Mouse (Mus musculus): Measurements from ENCODE around the gene Nrf1. TPM values are rescaled to one million over a fixed set of nuclear protein-coding genes. Genes with fewer than 3 reads are reported as not detected.

The Nrf1 gene
- polyA plus RNA-seq, 1 experiment from 2014 or later = 99.2 TPM

DNA sequence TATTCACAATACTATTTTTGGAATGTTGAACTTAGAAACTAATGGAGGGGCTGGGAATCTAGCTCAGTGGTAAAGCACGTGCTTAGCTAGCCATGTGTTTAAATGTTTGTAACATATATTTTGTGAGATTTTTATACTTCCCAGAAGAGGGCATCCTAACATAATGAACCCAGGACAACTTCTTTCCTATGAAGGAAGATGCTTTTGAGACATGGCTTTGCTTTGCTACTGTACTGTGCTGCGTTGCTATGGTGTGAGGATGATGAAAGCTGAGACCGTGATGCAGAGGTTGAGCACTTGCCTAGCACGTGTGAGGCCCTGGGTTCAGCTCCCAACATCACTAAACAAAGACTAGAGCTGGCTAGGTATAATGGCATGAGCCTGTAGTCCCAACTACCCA lies 43.4 kb downstream of the Nrf1 start:
- WGBS = 83% methylated on average over 4 of the region's 4 CpGs
- no peak for DNase-seq (ENCODE audit: low spot score)
- no peak overlapping the region for H3K4me3 ChIP-seq
- H3K36me3 ChIP-seq = peaks cover 71% of the 10 kb centered on the region
- no peaks in the 10 kb centered on the region for H3K9me3 ChIP-seq (replicated peaks)
- H3K27ac ChIP-seq = no peak overlapping the region
- H3K4me1 ChIP-seq = no peaks in the 10 kb centered on the region
- no peaks in the 10 kb centered on the region for H3K27me3 ChIP-seq (ENCODE audit: low read depth, poor library complexity, severe bottlenecking)

DNA sequence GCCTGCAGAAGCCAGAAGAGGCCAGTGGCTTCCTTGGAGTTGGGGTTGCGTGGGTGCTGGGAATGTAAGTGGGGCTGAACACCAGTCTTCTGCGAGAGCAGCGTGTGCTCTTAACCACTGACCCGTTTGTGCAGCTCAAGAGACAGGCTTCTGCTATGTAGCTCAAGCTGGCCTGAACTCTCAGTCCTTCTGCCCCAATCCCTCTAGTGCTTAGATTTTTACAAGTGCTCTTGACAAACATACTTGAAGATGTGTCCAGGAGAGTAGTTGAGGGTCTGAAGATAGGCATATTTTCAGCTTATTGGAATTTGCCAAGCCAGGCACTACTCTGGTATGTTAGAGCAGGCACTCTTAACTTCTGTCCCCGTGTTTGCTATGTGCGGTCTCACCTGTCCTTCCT lies 45.0 kb downstream of the Nrf1 start:
- Histone ChIP-seq H3K27me3 (ENCODE audit: low read depth, poor library complexity, severe bottlenecking) (no peaks in the 10 kb centered on the region), H3K4me1 (no peaks in the 10 kb centered on the region), H3K4me3 (no peak overlapping the region), H3K27ac (no peak overlapping the region), H3K36me3 (peaks cover 87% of the 10 kb centered on the region), H3K9me3 (replicated peaks) (no peaks in the 10 kb centered on the region)
- 94% methylated on average over 6 of the region's 6 CpGs for WGBS
- no peak for DNase-seq (ENCODE audit: low spot score)

DNA sequence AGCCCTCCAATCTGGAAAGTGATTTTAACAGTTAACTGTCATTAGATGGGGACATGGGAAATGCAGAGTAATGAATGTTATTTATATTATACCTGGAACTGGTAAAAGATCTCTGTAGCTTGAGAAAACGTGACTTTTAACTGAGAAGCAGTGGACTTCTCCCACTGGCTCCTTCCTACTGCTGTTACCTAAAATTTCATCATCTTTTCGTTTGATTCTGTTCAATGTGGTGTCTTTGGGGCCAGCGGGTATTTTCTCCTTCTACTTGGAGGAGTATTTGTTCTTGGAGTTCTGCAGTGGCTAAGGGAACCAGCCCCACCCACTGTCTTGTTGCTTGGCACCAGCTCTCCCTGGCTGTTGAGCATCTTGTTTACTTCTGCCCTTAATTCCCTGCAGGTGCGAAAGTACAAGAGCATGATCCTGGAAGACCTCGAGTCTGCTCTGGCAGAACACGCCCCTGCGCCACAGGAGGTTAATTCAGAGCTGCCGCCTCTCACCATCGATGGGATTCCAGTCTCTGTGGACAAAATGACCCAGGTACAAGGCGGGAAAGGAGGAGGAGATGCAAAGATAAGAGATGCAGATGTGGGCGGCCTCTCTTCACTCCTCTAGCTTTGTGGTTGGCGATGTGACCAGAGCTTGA lies 54.1 kb downstream of the Nrf1 start:
- DNase-seq (ENCODE audit: low spot score) = no peak
- 86% methylated on average over 12 of the region's 12 CpGs for WGBS
- no peaks in the 10 kb centered on the region for H3K4me1 ChIP-seq
- no peak overlapping the region for H3K27ac ChIP-seq
- peaks cover 100% of the 10 kb centered on the region for H3K36me3 ChIP-seq
- no peaks in the 10 kb centered on the region for H3K27me3 ChIP-seq (ENCODE audit: low read depth, poor library complexity, severe bottlenecking)
- H3K9me3 ChIP-seq (replicated peaks) = no peaks in the 10 kb centered on the region
- no peak overlapping the region for H3K4me3 ChIP-seq

- no peaks in the 10 kb centered on the region for H3K4me1 ChIP-seq
- H3K9me3 ChIP-seq (replicated peaks) = no peaks in the 10 kb centered on the region
- WGBS = 88% methylated on average over 2 of the region's 2 CpGs
- peaks cover 95% of the 10 kb centered on the region for H3K36me3 ChIP-seq
- no peak overlapping the region for H3K4me3 ChIP-seq
- DNase-seq (ENCODE audit: low spot score) = no peak
- H3K27ac ChIP-seq = no peak overlapping the region
- no peaks in the 10 kb centered on the region for H3K27me3 ChIP-seq (ENCODE audit: low read depth, poor library complexity, severe bottlenecking)
Observed at GRCm38 (mm10) chr6:30106091-30106490, 58.3 kb downstream of the Nrf1 start.

DNA sequence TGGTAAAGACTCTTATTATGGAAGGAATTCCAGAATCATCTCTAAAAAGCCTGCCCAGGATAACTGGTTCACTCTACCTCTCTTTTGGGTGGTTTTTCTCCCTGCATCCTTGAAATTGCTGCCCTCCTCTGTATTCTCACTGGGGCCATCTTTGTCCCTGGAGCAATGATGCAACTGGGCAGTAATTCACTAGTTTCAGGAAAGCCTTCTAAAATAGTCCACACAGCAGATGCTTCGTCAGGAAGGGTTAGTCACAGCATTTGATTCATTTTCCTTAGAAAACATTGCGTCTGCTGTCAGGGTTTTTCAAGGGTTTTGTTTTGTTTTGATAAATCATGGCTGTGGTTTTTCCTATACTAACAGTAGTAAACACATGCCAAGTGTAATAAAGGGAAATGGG lies 59.7 kb downstream of the Nrf1 start:
- no peak overlapping the region for H3K27ac ChIP-seq
- no peak for DNase-seq (ENCODE audit: low spot score)
- H3K4me1 ChIP-seq = no peaks in the 10 kb centered on the region
- H3K27me3 ChIP-seq (ENCODE audit: low read depth, poor library complexity, severe bottlenecking) = no peaks in the 10 kb centered on the region
- 91% methylated on average over 2 of the region's 2 CpGs for WGBS
- no peak overlapping the region for H3K4me3 ChIP-seq
- H3K9me3 ChIP-seq (replicated peaks) = no peaks in the 10 kb centered on the region
- H3K36me3 ChIP-seq = peaks cover 93% of the 10 kb centered on the region

DNA sequence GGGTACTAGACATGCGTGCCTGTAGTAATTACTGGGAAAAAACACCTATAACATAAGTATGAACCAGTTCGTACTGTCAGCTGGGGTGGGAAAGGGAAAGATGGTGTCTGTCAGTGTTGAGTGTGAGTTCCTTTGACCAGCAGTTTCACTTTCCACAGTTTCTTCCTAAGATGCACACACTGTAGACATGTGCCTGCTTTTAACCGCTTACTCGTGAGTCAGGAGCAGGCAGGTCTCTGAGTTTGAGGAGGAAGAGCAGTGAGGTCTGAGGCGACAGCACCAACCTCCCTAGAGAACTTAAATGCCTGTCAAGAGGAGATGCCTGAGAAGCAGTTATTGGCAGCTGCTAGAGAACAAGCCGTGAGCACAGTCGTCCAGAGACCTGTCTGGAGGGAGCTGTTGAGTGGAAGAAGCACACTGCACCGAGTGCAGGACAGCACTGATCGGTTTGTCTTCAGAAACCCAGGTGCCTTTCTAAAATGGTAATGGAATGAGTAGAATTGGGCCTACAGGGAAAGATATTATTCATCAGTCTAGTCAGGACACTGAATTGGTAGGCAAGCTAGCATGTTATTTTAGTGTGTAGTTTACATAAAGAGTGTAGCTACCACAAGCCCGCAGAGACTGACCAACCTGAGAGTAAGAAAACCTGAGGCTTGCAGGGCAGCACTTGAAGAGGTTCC lies 62.2 kb downstream of the Nrf1 start:
- H3K27me3 ChIP-seq (ENCODE audit: low read depth, poor library complexity, severe bottlenecking) = no peaks in the 10 kb centered on the region
- 94% methylated on average over 10 of the region's 10 CpGs for WGBS
- no peaks in the 10 kb centered on the region for H3K9me3 ChIP-seq (replicated peaks)
- no peaks in the 10 kb centered on the region for H3K4me1 ChIP-seq
- H3K27ac ChIP-seq = no peak overlapping the region
- H3K4me3 ChIP-seq = no peak overlapping the region
- peaks cover 89% of the 10 kb centered on the region for H3K36me3 ChIP-seq
- no peak for DNase-seq (ENCODE audit: low spot score)

- Histone ChIP-seq H3K4me3 (no peak overlapping the region), H3K9me3 (replicated peaks) (no peaks in the 10 kb centered on the region), H3K27me3 (ENCODE audit: low read depth, poor library complexity, severe bottlenecking) (no peaks in the 10 kb centered on the region), H3K36me3 (peaks cover 89% of the 10 kb centered on the region), H3K27ac (no peak overlapping the region), H3K4me1 (no peaks in the 10 kb centered on the region)
- DNase-seq (ENCODE audit: low spot score) = no peak
- WGBS = 89% methylated on average over 4 of the region's 4 CpGs
Observed at GRCm38 (mm10) chr6:30112349-30113132, 64.8 kb downstream of the Nrf1 start.

- H3K27me3 ChIP-seq (ENCODE audit: low read depth, poor library complexity, severe bottlenecking) = no peaks in the 10 kb centered on the region
- H3K36me3 ChIP-seq = peaks cover 93% of the 10 kb centered on the region
- no peak overlapping the region for H3K27ac ChIP-seq
- no peaks in the 10 kb centered on the region for H3K9me3 ChIP-seq (replicated peaks)
- no peaks in the 10 kb centered on the region for H3K4me1 ChIP-seq
- no peak overlapping the region for H3K4me3 ChIP-seq
- DNase-seq (ENCODE audit: low spot score) = no peak
- 94% methylated on average over 2 of the region's 2 CpGs for WGBS
Observed at GRCm38 (mm10) chr6:30114101-30114500, 66.3 kb downstream of the Nrf1 start.

DNA sequence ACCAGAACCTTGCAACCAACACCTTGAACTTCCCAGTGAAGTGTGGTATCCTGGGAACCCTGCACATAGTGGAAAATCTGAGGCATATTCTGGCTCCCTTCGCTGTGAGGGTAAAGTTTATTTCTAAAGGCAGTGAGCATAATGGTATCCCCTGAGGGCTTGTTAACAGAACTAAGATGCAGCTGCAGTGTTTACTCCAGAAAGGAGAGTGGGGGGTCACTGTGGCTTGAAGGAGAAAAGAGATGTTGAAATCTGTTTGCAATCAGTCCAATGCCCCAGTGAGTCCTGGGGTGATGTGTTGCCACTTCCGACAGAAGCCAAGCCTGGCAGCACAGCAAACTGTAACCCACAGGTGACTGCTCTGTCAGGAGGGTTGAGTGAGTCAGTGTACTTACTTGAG lies 73.4 kb downstream of the Nrf1 start:
- no peak for DNase-seq (ENCODE audit: low spot score)
- no peak overlapping the region for H3K4me3 ChIP-seq
- H3K9me3 ChIP-seq (replicated peaks) = no peaks in the 10 kb centered on the region
- peaks cover 91% of the 10 kb centered on the region for H3K36me3 ChIP-seq
- no peaks in the 10 kb centered on the region for H3K27me3 ChIP-seq (ENCODE audit: low read depth, poor library complexity, severe bottlenecking)
- H3K27ac ChIP-seq = no peak overlapping the region
- 71% methylated on average over 2 of the region's 2 CpGs for WGBS
- no peaks in the 10 kb centered on the region for H3K4me1 ChIP-seq

DNA sequence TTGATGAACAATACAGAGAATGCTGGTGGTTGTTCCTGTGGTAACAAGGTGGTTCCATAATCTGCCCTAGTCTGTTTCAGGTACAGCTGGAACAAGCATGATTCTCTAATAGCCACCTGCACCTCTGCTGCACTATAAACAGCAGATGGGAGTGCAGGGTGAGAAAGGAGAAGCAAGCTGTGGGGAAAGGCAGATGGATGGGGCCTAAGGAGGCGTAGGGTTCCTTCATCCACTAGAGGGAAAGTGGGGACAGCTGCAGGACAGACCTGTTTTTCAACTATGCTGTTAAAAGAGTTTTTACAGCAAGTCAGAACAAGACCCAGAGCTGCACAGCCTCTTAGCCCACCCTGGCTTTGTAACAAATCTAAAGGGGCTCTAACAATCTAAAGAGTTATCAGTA lies 73.8 kb downstream of the Nrf1 start:
- Histone ChIP-seq H3K4me1 (no peaks in the 10 kb centered on the region), H3K4me3 (no peak overlapping the region), H3K27me3 (ENCODE audit: low read depth, poor library complexity, severe bottlenecking) (no peaks in the 10 kb centered on the region), H3K36me3 (peaks cover 91% of the 10 kb centered on the region), H3K9me3 (replicated peaks) (no peaks in the 10 kb centered on the region), H3K27ac (no peak overlapping the region)
- DNase-seq (ENCODE audit: low spot score) = no peak
- WGBS = 90% methylated on average over 1 of the region's 1 CpGs

- H3K9me3 ChIP-seq (replicated peaks) = no peaks in the 10 kb centered on the region
- H3K27ac ChIP-seq = no peak overlapping the region
- H3K4me1 ChIP-seq = no peaks in the 10 kb centered on the region
- H3K36me3 ChIP-seq = peaks cover 91% of the 10 kb centered on the region
- no peak for DNase-seq (ENCODE audit: low spot score)
- 84% methylated on average over 1 of the region's 1 CpGs for WGBS
- no peaks in the 10 kb centered on the region for H3K27me3 ChIP-seq (ENCODE audit: low read depth, poor library complexity, severe bottlenecking)
- no peak overlapping the region for H3K4me3 ChIP-seq
Observed at GRCm38 (mm10) chr6:30123391-30123790, 75.6 kb downstream of the Nrf1 start.

- Histone ChIP-seq H3K27me3 (ENCODE audit: low read depth, poor library complexity, severe bottlenecking) (no peaks in the 10 kb centered on the region), H3K27ac (no peak overlapping the region), H3K36me3 (peaks cover 89% of the 10 kb centered on the region), H3K4me3 (no peak overlapping the region), H3K9me3 (replicated peaks) (no peaks in the 10 kb centered on the region), H3K4me1 (no peaks in the 10 kb centered on the region)
- 95% methylated on average over 7 of the region's 7 CpGs for WGBS
- no peak for DNase-seq (ENCODE audit: low spot score)
Observed at GRCm38 (mm10) chr6:30126060-30126459, 78.3 kb downstream of the Nrf1 start.

- no peaks in the 10 kb centered on the region for H3K4me1 ChIP-seq
- H3K27me3 ChIP-seq (ENCODE audit: low read depth, poor library complexity, severe bottlenecking) = no peaks in the 10 kb centered on the region
- H3K36me3 ChIP-seq = peaks cover 87% of the 10 kb centered on the region
- 96% methylated on average over 9 of the region's 9 CpGs for WGBS
- no peak for DNase-seq (ENCODE audit: low spot score)
- H3K9me3 ChIP-seq (replicated peaks) = no peaks in the 10 kb centered on the region
- no peak overlapping the region for H3K27ac ChIP-seq
- H3K4me3 ChIP-seq = no peak overlapping the region
Observed at GRCm38 (mm10) chr6:30126766-30127165, 79.0 kb downstream of the Nrf1 start.
